Mouse (Mus musculus): ENCODE results near the gene Rgs10. TPM values are rescaled to one million over a fixed set of nuclear protein-coding genes. Genes with fewer than 3 reads are reported as not detected.
"Not testable (repeated sequence)": the region's sequence is repeated elsewhere in the genome, so short reads cannot be mapped to it uniquely, and the experiment has no call there.

The Rgs10 gene
- total and polyA plus RNA-seq, 3 experiments = 5.0 to 14.3 (median 9.8) TPM

GRCm38 (mm10) chr7:128345691-128346090 lies 72.9 kb downstream of the Rgs10 start:
- no peak overlapping the region for H3K4me3 ChIP-seq
- no peak for DNase-seq
- TF ChIP-seq POLR2A (IDR thresholded peaks at IDR 0.05; ENCODE audit: insufficient read depth, low read depth, low read length) = no peak
- TF ChIP-seq CTCF (IDR thresholded peaks at IDR 0.05) = no peak
- no peak for TF ChIP-seq EP300 (IDR thresholded peaks at IDR 0.05; ENCODE audit: insufficient read depth, low read depth, low read length)
- WGBS = 82% methylated on average over 6 of the region's 6 CpGs
- H3K36me3 ChIP-seq (ENCODE audit: control insufficient read depth, insufficient read depth, low read length) = no peaks in the 10 kb centered on the region
- H3K9ac ChIP-seq (ENCODE audit: low read depth, low read length) = no peak overlapping the region
- H3K27ac ChIP-seq = no peak overlapping the region
- peaks cover 2% of the 10 kb centered on the region for H3K4me1 ChIP-seq (ENCODE audit: control insufficient read depth, insufficient read depth, low read length)
- no peaks in the 10 kb centered on the region for H3K79me2 ChIP-seq (replicated peaks; ENCODE audit: control insufficient read depth, insufficient read depth, low read length)
- intact Hi-C loops (cut with DNase I) = loop anchor here (1.0 kb wide), 3 partner anchors 40 to 108 kb away; partner anchors contain the start of gene Armc5
- H3K27me3 ChIP-seq (ENCODE audit: control insufficient read depth, insufficient read depth, low read length) = no peaks in the 10 kb centered on the region

DNA sequence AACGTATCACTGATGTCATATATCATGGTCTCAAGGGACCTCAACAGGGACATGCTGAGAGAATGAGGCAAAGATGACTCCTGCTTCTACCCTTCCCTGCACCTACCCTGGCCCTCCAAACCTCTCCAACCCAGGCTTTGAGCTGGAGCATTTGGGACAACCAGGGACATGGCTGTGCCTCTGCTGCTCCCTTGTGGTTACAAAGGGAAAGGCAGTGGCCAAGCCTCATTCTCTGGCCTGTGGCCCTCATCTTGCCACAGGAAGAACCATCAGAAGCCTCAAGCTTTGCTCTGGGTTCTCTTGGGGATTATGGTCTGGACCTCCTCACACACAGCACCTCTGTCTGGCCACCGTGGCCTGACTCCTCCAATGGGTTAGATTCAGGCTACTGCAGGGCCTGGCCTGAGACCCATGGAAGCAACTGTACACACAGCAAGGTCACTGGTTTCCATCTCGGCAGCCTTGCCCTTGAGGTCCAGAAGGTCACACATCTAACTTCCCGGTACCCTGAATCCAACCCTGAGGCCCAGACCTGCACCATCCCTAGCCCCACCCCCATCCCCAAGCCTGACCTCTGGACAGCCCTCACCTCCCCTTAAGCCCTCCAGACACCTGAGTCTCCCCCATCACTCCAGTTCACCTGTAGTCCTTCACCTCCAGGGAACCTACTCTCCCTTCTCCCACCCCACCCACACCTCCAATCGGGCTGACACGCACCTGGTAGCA lies 73.5 kb downstream of the Rgs10 start:
- no peak overlapping the region for H3K9ac ChIP-seq (ENCODE audit: low read depth, low read length)
- DNase-seq = peak; percentile 78 to 86
- TF ChIP-seq EP300 (IDR thresholded peaks at IDR 0.05; ENCODE audit: insufficient read depth, low read depth, low read length) (peak; percentile 95; the same call in 1 of the 2 replicates), POLR2A (IDR thresholded peaks at IDR 0.05; ENCODE audit: insufficient read depth, low read depth, low read length) (no peak)
- no peak overlapping the region for H3K27ac ChIP-seq
- H3K36me3 ChIP-seq (ENCODE audit: control insufficient read depth, insufficient read depth, low read length) = no peaks in the 10 kb centered on the region
- no peaks in the 10 kb centered on the region for H3K27me3 ChIP-seq (ENCODE audit: control insufficient read depth, insufficient read depth, low read length)
- intact Hi-C loops (cut with DNase I) = loop anchor here (1.0 kb wide), 3 partner anchors 40 to 108 kb away; partner anchors contain the start of gene Armc5
- H3K4me1 ChIP-seq (ENCODE audit: control insufficient read depth, insufficient read depth, low read length) = peaks cover 2% of the 10 kb centered on the region
- H3K79me2 ChIP-seq (replicated peaks; ENCODE audit: control insufficient read depth, insufficient read depth, low read length) = no peaks in the 10 kb centered on the region
- no peak overlapping the region for H3K4me3 ChIP-seq
- WGBS = 41% methylated on average over 6 of the region's 6 CpGs

GRCm38 (mm10) chr7:128344488-128344887 lies 74.1 kb downstream of the Rgs10 start:
- no peak for DNase-seq
- WGBS = 67% methylated on average over 7 of the region's 7 CpGs
- intact Hi-C loops (cut with DNase I) = no loop called here
- Histone ChIP-seq H3K4me3 (no peak overlapping the region), H3K79me2 (replicated peaks; ENCODE audit: control insufficient read depth, insufficient read depth, low read length) (no peaks in the 10 kb centered on the region), H3K27ac (no peak overlapping the region), H3K4me1 (ENCODE audit: control insufficient read depth, insufficient read depth, low read length) (peaks cover 2% of the 10 kb centered on the region), H3K36me3 (ENCODE audit: control insufficient read depth, insufficient read depth, low read length) (no peaks in the 10 kb centered on the region), H3K9ac (ENCODE audit: low read depth, low read length) (no peak overlapping the region), H3K27me3 (ENCODE audit: control insufficient read depth, insufficient read depth, low read length) (no peaks in the 10 kb centered on the region)
- TF ChIP-seq EP300 (IDR thresholded peaks at IDR 0.05; ENCODE audit: insufficient read depth, low read depth, low read length) (no peak), POLR2A (IDR thresholded peaks at IDR 0.05; ENCODE audit: insufficient read depth, low read depth, low read length) (no peak), CTCF (IDR thresholded peaks at IDR 0.05) (no peak)

GRCm38 (mm10) chr7:128342691-128343090 lies 75.9 kb downstream of the Rgs10 start:
- H3K27ac ChIP-seq; DNase-seq; H3K79me2 ChIP-seq (replicated peaks; ENCODE audit: control insufficient read depth, insufficient read depth, low read length); H3K27me3 ChIP-seq (ENCODE audit: control insufficient read depth, insufficient read depth, low read length); H3K4me3 ChIP-seq; intact Hi-C loops (cut with DNase I); H3K4me1 ChIP-seq (ENCODE audit: control insufficient read depth, insufficient read depth, low read length); H3K9ac ChIP-seq (ENCODE audit: low read depth, low read length); H3K36me3 ChIP-seq (ENCODE audit: control insufficient read depth, insufficient read depth, low read length): not testable (repeated sequence)
- WGBS = 89% methylated on average over 8 of the region's 10 CpGs

- WGBS = 63% methylated on average over 9 of the region's 9 CpGs
- not testable (repeated sequence) for H3K27me3 ChIP-seq (ENCODE audit: control insufficient read depth, insufficient read depth, low read length)
These were observed 78.2 kb downstream of the Rgs10 start for GRCm38 (mm10) chr7:128340321-128340720.

GRCm38 (mm10) chr7:128332896-128333295 lies 85.7 kb downstream of the Rgs10 start:
- no peaks in the 10 kb centered on the region for H3K79me2 ChIP-seq (replicated peaks; ENCODE audit: control insufficient read depth, insufficient read depth, low read length)
- TF ChIP-seq POLR2A (IDR thresholded peaks at IDR 0.05; ENCODE audit: insufficient read depth, low read depth, low read length) = no peak
- no peak for TF ChIP-seq CTCF (IDR thresholded peaks at IDR 0.05)
- TF ChIP-seq EP300 (IDR thresholded peaks at IDR 0.05; ENCODE audit: insufficient read depth, low read depth, low read length) = no peak
- no peaks in the 10 kb centered on the region for H3K36me3 ChIP-seq (ENCODE audit: control insufficient read depth, insufficient read depth, low read length)
- H3K27me3 ChIP-seq (ENCODE audit: control insufficient read depth, insufficient read depth, low read length) = no peaks in the 10 kb centered on the region
- intact Hi-C loops (cut with DNase I) = no loop called here
- H3K27ac ChIP-seq = no peak overlapping the region
- 82% methylated on average over 1 of the region's 1 CpGs for WGBS
- H3K4me3 ChIP-seq = no peak overlapping the region
- no peaks in the 10 kb centered on the region for H3K4me1 ChIP-seq (ENCODE audit: control insufficient read depth, insufficient read depth, low read length)
- peak in 1 of 2 experiments; percentile 28 for DNase-seq
- H3K9ac ChIP-seq (ENCODE audit: low read depth, low read length) = no peak overlapping the region

More at GRCm38 (mm10) chr7:128340321-128340720, 78.2 kb downstream of the Rgs10 start:
- H3K27ac ChIP-seq; H3K36me3 ChIP-seq (ENCODE audit: control insufficient read depth, insufficient read depth, low read length); H3K79me2 ChIP-seq (replicated peaks; ENCODE audit: control insufficient read depth, insufficient read depth, low read length); H3K4me1 ChIP-seq (ENCODE audit: control insufficient read depth, insufficient read depth, low read length); H3K9ac ChIP-seq (ENCODE audit: low read depth, low read length); H3K4me3 ChIP-seq; intact Hi-C loops (cut with DNase I); DNase-seq: not testable (repeated sequence)

Data from heart, adult 2 months (tissue).